Mouse (Mus musculus): ENCODE data around the gene Ehbp1. TPM values are rescaled to one million over a fixed set of nuclear protein-coding genes. Genes with fewer than 3 reads are reported as not detected.

The Ehbp1 gene
- polyA plus RNA-seq, 1 experiment from 2014 or later: 13.6 TPM

Other genes starting within 250 kb of the Ehbp1 start
- gene Tmem17, start 169.8 kb upstream of the Ehbp1 start, polyA plus RNA-seq (2015; fragmentation: Nextera tagmentation; extraction: Ambion mirVana): 16.9 and 19.9 TPM in 2 replicates

Measured in limb, embryonic 13.5 days (tissue).